1 mouse cellular context compared by ENCODE assay signal in genomic region chr7:4740309-4740727, GRCm38 (mm10).
TF ChIP-seq lines count a peak whose summit lies in the region.

No protein-coding gene starts in this region.

TF ChIP-seq in MEL, 35 proteins besides CTCF, POLR2A, EP300 and RAD21 (continued from another document):
- no peak for TF ChIP-seq POLR2AphosphoS2 (IDR thresholded peaks at IDR 0.05; ENCODE audit: low read length)
